Mouse (Mus musculus) right cerebral cortex, postnatal 10 days (tissue): ENCODE measurements at regions not wholly inside any gene's neighbourhood (a gene's known extent, or its start where the extent isn't known, plus 50 kb on each side); places are given as distances from the start of the nearest gene placed in this dataset.

Source experiments
- DNase-seq, 2 experiments: peaks; one replicate each; pipeline ENCODE4 v3.0.0; 2021; ENCODE audit warnings: low spot score in 2 of 2

DNA sequence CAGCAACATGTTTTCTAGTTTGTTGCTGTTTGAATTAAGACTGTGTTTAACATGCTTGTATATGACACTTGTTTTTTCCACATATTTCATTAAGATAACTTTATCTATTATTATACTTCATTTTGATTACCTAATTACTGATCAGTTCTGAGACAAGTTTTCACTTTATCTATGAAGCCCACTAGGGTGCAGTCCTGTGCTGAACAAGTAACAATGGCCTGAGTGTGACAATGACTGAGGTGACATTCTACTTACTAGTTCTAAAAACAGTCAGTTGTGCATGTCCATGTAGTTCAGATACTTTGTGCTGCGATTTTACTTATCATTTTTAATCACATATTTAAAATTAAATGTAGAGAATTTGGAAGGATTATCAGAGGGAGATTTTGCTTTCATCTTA lies 1795.2 kb upstream of the Gm37988 start:
- no peak for DNase-seq

DNA sequence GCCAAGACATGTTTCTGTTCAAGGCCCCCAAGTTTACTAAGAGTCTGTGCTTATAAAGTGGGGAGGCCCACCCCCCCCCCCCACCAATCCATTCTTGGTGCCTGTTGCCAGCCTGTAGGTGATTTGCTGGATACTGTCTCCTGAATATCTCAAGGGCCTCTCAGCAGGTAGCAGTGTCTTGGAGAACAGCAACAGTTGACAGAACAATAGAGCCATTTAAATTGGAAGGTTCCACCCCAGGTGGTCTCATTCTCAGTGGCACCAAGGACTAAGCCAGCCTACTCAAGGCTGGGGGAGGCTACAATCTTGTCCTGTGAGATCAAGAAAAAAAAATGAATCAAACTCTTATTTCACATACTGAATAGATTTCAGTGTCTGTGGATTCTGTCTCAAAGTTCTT lies 1744.9 kb upstream of the Gm37988 start:
- DNase-seq, result no peak

DNA sequence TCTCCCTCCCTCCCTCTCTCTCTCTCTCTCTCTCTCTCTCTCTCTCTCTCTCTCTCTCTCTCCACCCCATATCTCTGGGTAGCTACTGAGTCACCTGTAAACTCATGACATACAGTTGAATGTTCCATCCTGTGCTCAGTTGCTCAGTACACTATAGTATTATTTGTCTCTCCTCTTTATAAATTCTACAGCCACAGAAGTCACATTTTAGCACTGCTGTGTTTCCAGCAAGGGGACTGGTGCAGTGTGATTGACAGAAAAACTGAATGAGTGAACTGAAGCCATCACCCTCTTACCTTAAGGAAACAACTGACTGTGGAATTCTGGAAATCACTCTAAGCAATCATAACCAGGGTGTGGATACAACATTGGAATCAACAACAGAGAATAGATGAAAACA lies 1713.3 kb upstream of the Gm37988 start:
- DNase-seq, result no peak

DNA sequence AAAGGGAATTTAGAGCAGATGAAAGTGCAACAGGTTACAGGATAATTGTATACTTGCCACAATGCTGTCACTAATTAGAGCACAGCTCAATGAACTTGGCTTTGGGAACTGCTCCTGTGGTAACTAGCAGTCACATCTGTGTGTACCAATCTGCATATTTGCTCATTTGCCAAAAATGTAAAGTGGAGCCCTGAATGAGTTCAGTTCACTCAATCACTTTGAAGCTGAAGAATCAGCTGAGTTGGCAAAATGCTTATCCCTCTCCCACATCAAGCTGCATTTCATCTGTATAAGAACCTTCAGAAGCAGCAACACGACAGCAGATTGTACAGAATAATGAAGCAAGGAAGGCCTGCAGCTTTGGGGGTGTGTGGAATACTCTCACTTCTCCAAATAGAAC lies 1712.8 kb upstream of the Gm37988 start:
- peak in 1 of 2 experiments; percentile 22 for DNase-seq

DNA sequence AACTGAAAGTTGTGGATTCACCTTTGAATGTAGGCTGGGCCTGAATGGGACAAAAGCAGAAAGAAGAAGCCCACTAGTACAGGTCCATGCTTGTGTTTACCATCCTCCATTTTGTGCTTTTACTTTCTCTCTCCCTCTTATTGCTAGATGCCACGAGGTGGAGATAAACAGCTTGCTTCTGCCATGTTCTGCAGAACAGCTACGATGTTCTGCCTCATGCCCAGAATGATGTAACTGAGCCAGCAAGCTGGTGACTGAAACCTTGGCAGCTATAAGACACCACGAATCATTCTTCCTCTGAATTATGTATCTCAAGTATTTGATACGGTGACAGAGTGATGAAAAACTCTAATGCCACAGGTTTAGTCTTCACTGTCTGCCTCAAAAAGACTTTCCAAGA lies 1694.1 kb upstream of the Gm37988 start:
- DNase-seq, result no peak

DNA sequence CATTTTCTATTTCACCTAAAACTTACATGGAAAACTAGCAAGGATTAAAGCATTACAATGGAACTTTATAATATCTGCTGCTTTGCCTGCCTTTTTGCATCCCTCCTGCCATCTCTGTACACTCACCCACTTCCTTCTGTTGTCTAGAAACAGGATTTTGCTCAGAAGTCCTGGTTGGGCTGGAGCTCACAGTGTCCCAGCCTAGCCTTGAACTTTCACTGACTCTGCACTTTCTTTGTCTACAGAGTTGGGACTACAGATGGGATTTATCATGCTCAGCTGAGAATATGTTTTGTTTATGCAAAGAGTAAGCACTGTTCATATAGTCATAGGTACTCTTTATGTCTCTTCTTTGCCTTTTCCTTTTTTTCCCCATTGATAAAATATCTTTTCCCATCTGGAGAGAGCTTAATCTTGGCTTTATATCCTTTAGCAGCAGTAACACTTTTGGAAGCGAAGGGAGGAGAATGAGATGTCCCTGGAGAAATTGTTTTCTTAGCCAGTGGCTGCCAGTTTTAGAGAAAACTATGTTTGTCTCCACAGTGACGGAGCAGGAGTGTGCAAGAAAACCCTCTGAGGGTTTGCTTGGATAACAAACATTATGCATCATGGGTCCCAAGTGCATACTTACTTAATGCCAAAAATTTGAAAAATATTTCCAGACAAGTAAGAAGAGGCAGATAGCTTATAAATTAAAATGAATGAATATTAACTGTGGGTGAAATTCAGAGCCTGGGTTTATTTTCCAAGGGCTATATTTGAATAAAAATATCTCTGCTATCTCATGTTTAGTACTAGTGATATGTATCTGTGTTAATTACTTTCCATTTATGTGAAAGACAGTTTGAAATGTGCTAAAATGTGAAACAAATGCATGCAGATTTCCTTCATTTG lies 1687.9 kb upstream of the Gm37988 start:
- DNase-seq, result peak in 1 of 2 experiments; percentile 42

DNA sequence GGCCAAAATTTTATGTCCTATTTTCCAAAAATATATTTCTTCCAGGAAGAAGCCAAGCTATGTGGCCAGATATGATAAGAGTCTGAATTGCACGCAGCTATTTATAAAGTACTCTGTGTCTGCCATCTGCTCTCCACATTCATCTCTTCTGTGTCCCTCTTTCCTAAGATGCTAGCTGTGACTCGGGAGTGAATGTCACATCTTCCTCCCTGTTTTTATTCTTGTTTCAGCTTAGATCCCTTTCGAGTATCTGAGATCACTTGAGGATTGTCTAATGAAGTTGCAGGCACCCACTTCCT lies 1687.4 kb upstream of the Gm37988 start:
- peak; percentile 21 to 55 for DNase-seq

DNA sequence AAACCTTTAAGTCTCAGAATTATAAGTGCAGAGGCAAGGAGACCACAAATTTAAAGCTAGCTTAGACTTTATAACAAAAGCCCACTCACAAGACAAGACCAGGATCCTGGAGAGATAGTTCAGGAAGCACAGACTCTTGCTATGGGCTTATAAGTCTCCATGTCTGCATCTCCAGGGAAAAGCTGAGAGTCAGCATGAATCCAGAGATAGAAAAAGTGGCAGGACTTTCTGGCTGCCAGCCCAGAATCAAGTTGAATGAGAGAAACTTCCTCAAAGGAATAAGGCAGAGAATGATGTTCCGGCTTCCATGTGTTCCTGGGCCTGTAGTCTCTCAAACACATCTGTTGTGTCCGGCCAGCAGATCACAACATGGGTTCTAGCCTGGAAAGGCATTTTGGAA lies 1686.4 kb upstream of the Gm37988 start:
- peak; percentile 87 to 88 for DNase-seq

DNA sequence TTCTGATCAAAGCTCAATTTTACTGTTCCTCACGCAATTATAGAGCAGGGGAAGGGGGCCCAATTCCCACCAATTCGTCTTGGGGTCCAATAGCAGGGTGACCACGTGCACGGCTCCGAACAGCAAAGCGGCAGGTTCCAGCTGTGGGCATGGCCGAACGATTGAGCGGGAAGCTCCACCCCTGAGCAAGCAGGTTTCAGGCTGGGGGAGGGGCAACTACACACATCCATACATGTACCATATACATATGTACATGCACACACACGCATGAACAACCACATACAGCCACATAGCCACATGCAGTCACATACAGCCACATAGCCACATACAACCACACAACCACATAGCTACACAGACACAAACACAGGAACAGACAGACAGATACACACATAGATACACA lies 1685.9 kb upstream of the Gm37988 start:
- peak in 1 of 2 experiments; percentile 23 for DNase-seq
